Mouse (Mus musculus) olfactory bulb, adult 2 months (tissue): ENCODE results near the gene Hist2h3b.

Experiments
- CTCF ChIP-seq: fragments of 200-500 bp; IDR thresholded peaks from 2 replicates; pipeline ENCODE4 v1.5.1; 2012; ENCODE audit warnings: low read depth, mild to moderate bottlenecking, low read length, moderate library complexity; ENCODE audit not compliant: insufficient read depth
- POLR2A ChIP-seq: fragments of 200-500 bp; IDR thresholded peaks from 2 replicates; pipeline ENCODE4 v1.6.1; 2012; ENCODE audit warnings: mild to moderate bottlenecking, low read depth, low read length, moderate library complexity; ENCODE audit not compliant: insufficient read depth

DNA sequence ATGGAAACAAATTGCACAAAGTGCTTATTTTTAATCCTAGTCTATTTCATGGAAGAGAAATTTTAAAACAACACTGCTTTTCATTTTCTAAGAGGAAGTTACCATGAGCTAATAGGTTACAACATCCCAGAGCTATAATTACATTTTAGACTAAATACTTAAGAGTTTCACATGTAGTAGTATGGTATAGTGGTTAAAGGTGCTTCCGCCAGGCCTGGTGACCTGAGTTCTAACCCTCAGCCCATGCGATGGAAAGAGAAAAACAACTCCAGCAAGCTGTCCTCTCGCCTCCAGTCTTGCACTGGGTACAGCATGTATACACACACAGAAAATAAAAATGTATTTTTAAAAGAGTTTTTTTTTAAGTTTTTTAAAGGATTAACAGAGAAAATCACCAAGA, 16.7 kb upstream of the Hist2h3b start:
- TF ChIP-seq CTCF, result no peak
- TF ChIP-seq POLR2A, result no peak
